Mouse (Mus musculus) heart, embryonic 13.5 days (tissue): ENCODE results near the gene Ugt1a7c. TPM values are rescaled to one million over a fixed set of nuclear protein-coding genes. Genes with fewer than 3 reads are reported as not detected.
"Not testable (repeated sequence)": the region's sequence is repeated elsewhere in the genome, so short reads cannot be mapped to it uniquely, and the experiment has no call there.

Experiments
- ATAC-seq: fragments of 200-750 bp; cut with Nextera tagmentation; 2 replicates; pipeline ENCODE4 v1.8.0; 2017; ENCODE audit warnings: moderate TSS enrichment; ENCODE audit not compliant: insufficient number of reproducible peaks, low FRiP score, low TSS enrichment; ENCODE audit errors: extremely low read depth
- H3K27ac ChIP-seq: fragments of 300-500 bp; sonication (generic); replicated peaks from 2 replicates; pipeline ENCODE4 v1.5.1; 2015; ENCODE audit warnings: moderate library complexity, mild to moderate bottlenecking, inconsistent platforms
- H3K27me3 ChIP-seq: fragments of 300-500 bp; sonication (generic); replicated peaks from 2 replicates; pipeline ENCODE4 v1.6.1; 2015; ENCODE audit warnings: mild to moderate bottlenecking, inconsistent platforms
- H3K36me3 ChIP-seq: fragments of 300-500 bp; sonication (generic); 2 replicates; pipeline ENCODE4 v1.6.1; 2015; ENCODE audit warnings: mild to moderate bottlenecking, inconsistent platforms
- H3K4me1 ChIP-seq: fragments of 300-500 bp; sonication (generic); 2 replicates; pipeline ENCODE4 v1.6.1; 2015; ENCODE audit warnings: inconsistent platforms
- H3K4me2 ChIP-seq: fragments of 300-500 bp; sonication (generic); 2 replicates; pipeline ENCODE4 v1.6.1; 2015; ENCODE audit warnings: inconsistent platforms, mild to moderate bottlenecking, moderate library complexity
- H3K4me3 ChIP-seq: fragments of 300-500 bp; sonication (generic); 2 replicates; pipeline ENCODE4 v1.5.1; 2015; ENCODE audit warnings: moderate library complexity, mild to moderate bottlenecking, inconsistent platforms
- H3K9ac ChIP-seq: fragments of 300-500 bp; sonication (generic); 2 replicates; pipeline ENCODE4 v1.6.1; 2015; ENCODE audit warnings: inconsistent platforms, mild to moderate bottlenecking, moderate library complexity
- H3K9me3 ChIP-seq: fragments of 300-500 bp; sonication (generic); 2 replicates; pipeline ENCODE4 v1.6.1; 2016; ENCODE audit warnings: inconsistent platforms
- WGBS: fragments of 180-500 bp; shearing (Covaris S2); methylation state at CpG from one replicate; pipeline ENCODE4 v1.1.7; 2015; ENCODE audit warnings: mixed read lengths; 5-methylcytosine and 5-hydroxymethylcytosine counted together
- polyA plus RNA-seq: library from polyadenylated mRNA; unstranded; fragments of >200 nt; fragmentation: Nextera tagmentation; extraction: Ambion mirVana; gene quantifications from 2 replicates; pipeline ENCODE4 v1.2.1, GENCODE M21; 2015

The Ugt1a7c gene
- 1.0 and 1.7 TPM in 2 replicates for polyA plus RNA-seq

- WGBS = 62% methylated on average over 10 of the region's 10 CpGs
- Histone ChIP-seq H3K4me1 (no peaks in the 10 kb centered on the region), H3K36me3 (no peaks in the 10 kb centered on the region), H3K9ac (no peak within 1 kb of the TSS), H3K4me2 (peak within 1 kb of the TSS; percentile 32; the same call in 1 of the 2 replicates), H3K9me3 (no peaks in the 10 kb centered on the region), H3K4me3 (no peak within 1 kb of the TSS), H3K27ac (peak within 1 kb of the TSS; percentile 58), H3K27me3 (no peaks in the 10 kb centered on the region)
- no peak for ATAC-seq
Observed at GRCm38 (mm10) chr1:88094941-88095492, at the start of gene Ugt1a7c. Ugt1a7c (plus strand) TSS chr1:88095062.

- H3K27me3 ChIP-seq, ATAC-seq, H3K4me2 ChIP-seq, H3K9me3 ChIP-seq, H3K9ac ChIP-seq, H3K4me3 ChIP-seq, H3K27ac ChIP-seq, H3K4me1 ChIP-seq, H3K36me3 ChIP-seq: not testable (repeated sequence)
- WGBS = 69% methylated on average over 2 of the region's 2 CpGs
Observed at GRCm38 (mm10) chr1:88047408-88047807, 47.5 kb upstream of the Ugt1a7c start.

- no peaks in the 10 kb centered on the region for H3K4me1 ChIP-seq
- H3K9me3 ChIP-seq = no peaks in the 10 kb centered on the region
- H3K27ac ChIP-seq = no peak within 1 kb of the TSS
- H3K9ac ChIP-seq = no peak within 1 kb of the TSS
- H3K36me3 ChIP-seq = no peaks in the 10 kb centered on the region
- 63% methylated on average over 1 of the region's 1 CpGs for WGBS
- ATAC-seq = no peak
- no peak within 1 kb of the TSS for H3K4me3 ChIP-seq
- no peak within 1 kb of the TSS for H3K4me2 ChIP-seq
- H3K27me3 ChIP-seq = no peaks in the 10 kb centered on the region
Observed at GRCm38 (mm10) chr1:88055088-88055487, 39.8 kb upstream of the Ugt1a7c start, which contains the start of gene Ugt1a10. Ugt1a10 (plus strand) TSS chr1:88055388.

GRCm38 (mm10) chr1:88066472-88067102 is 28.3 kb upstream of the Ugt1a7c start:
- H3K9me3 ChIP-seq, H3K27me3 ChIP-seq, ATAC-seq, H3K4me1 ChIP-seq, H3K9ac ChIP-seq, H3K36me3 ChIP-seq, H3K4me2 ChIP-seq, H3K4me3 ChIP-seq, H3K27ac ChIP-seq: not testable (repeated sequence)
- WGBS = 76% methylated on average over 1 of the region's 2 CpGs

GRCm38 (mm10) chr1:88070495-88070894 is 24.4 kb upstream of the Ugt1a7c start, which contains the start of gene Ugt1a9:
Ugt1a9 (plus strand) TSS chr1:88070800.
- H3K9ac ChIP-seq = no peak within 1 kb of the TSS
- no peaks in the 10 kb centered on the region for H3K36me3 ChIP-seq
- no peak within 1 kb of the TSS for H3K4me3 ChIP-seq
- no peak for ATAC-seq
- H3K4me1 ChIP-seq = no peaks in the 10 kb centered on the region
- no peak within 1 kb of the TSS for H3K4me2 ChIP-seq
- no peaks in the 10 kb centered on the region for H3K27me3 ChIP-seq
- no peak within 1 kb of the TSS for H3K27ac ChIP-seq
- H3K9me3 ChIP-seq = no peaks in the 10 kb centered on the region
- 70% methylated on average over 2 of the region's 2 CpGs for WGBS

GRCm38 (mm10) chr1:88070902-88071301 is 24.0 kb upstream of the Ugt1a7c start:
- WGBS = 68% methylated on average over 4 of the region's 4 CpGs

GRCm38 (mm10) chr1:88074471-88074870 is 20.4 kb upstream of the Ugt1a7c start:
- 74% methylated on average over 2 of the region's 2 CpGs for WGBS
- Histone ChIP-seq H3K4me1 (no peaks in the 10 kb centered on the region), H3K4me3 (no peak overlapping the region), H3K9me3 (no peaks in the 10 kb centered on the region), H3K36me3 (no peaks in the 10 kb centered on the region), H3K4me2 (no peak overlapping the region), H3K9ac (no peak overlapping the region), H3K27me3 (no peaks in the 10 kb centered on the region), H3K27ac (no peak overlapping the region)
- no peak for ATAC-seq

More at GRCm38 (mm10) chr1:88070902-88071301, 24.0 kb upstream of the Ugt1a7c start:
- Histone ChIP-seq H3K4me2 (no peak overlapping the region), H3K4me1 (no peaks in the 10 kb centered on the region), H3K9me3 (no peaks in the 10 kb centered on the region), H3K27me3 (no peaks in the 10 kb centered on the region), H3K9ac (no peak overlapping the region), H3K4me3 (no peak overlapping the region), H3K27ac (no peak overlapping the region), H3K36me3 (no peaks in the 10 kb centered on the region)
- ATAC-seq = no peak

GRCm38 (mm10) chr1:88077128-88077527 is 17.7 kb upstream of the Ugt1a7c start:
- no peaks in the 10 kb centered on the region for H3K4me1 ChIP-seq
- H3K4me3 ChIP-seq = no peak overlapping the region
- WGBS = 81% methylated on average over 1 of the region's 1 CpGs
- H3K27me3 ChIP-seq = no peaks in the 10 kb centered on the region
- no peak for ATAC-seq
- H3K9me3 ChIP-seq = no peaks in the 10 kb centered on the region
- H3K36me3 ChIP-seq = no peaks in the 10 kb centered on the region
- H3K4me2 ChIP-seq = no peak overlapping the region
- no peak overlapping the region for H3K27ac ChIP-seq
- no peak overlapping the region for H3K9ac ChIP-seq

- H3K27me3 ChIP-seq = no peaks in the 10 kb centered on the region
- WGBS = 77% methylated on average over 1 of the region's 1 CpGs
- H3K27ac ChIP-seq = no peak overlapping the region
- H3K4me2 ChIP-seq = no peak overlapping the region
- H3K4me3 ChIP-seq = no peak overlapping the region
- no peak overlapping the region for H3K9ac ChIP-seq
- H3K36me3 ChIP-seq = no peaks in the 10 kb centered on the region
- no peak for ATAC-seq
- H3K4me1 ChIP-seq = no peaks in the 10 kb centered on the region
- H3K9me3 ChIP-seq = no peaks in the 10 kb centered on the region
Observed at GRCm38 (mm10) chr1:88081670-88082069, 13.2 kb upstream of the Ugt1a7c start.

GRCm38 (mm10) chr1:88086125-88086524 is 8.7 kb upstream of the Ugt1a7c start:
- Histone ChIP-seq H3K36me3 (no peaks in the 10 kb centered on the region), H3K4me1 (no peaks in the 10 kb centered on the region), H3K27me3 (no peaks in the 10 kb centered on the region), H3K4me2 (no peak overlapping the region), H3K9ac (no peak overlapping the region), H3K27ac (no peak overlapping the region), H3K4me3 (no peak overlapping the region), H3K9me3 (no peaks in the 10 kb centered on the region)
- no peak for ATAC-seq
- WGBS = 66% methylated on average over 1 of the region's 1 CpGs

- ATAC-seq = no peak
- H3K4me3 ChIP-seq = no peak within 1 kb of the TSS
- no peaks in the 10 kb centered on the region for H3K9me3 ChIP-seq
- no peak within 1 kb of the TSS for H3K9ac ChIP-seq
- H3K36me3 ChIP-seq = no peaks in the 10 kb centered on the region
- H3K4me1 ChIP-seq = no peaks in the 10 kb centered on the region
- H3K27me3 ChIP-seq = no peaks in the 10 kb centered on the region
- no peak within 1 kb of the TSS for H3K27ac ChIP-seq
- H3K4me2 ChIP-seq = no peak within 1 kb of the TSS
- 53% methylated on average over 3 of the region's 3 CpGs for WGBS
Observed at GRCm38 (mm10) chr1:88087513-88087912, 7.3 kb upstream of the Ugt1a7c start, which contains the start of gene Ugt1a8. Ugt1a8 (plus strand) TSS chr1:88087813.

- no peak overlapping the region for H3K9ac ChIP-seq
- no peaks in the 10 kb centered on the region for H3K36me3 ChIP-seq
- no peak overlapping the region for H3K27ac ChIP-seq
- H3K4me3 ChIP-seq = no peak overlapping the region
- H3K9me3 ChIP-seq = no peaks in the 10 kb centered on the region
- no peaks in the 10 kb centered on the region for H3K27me3 ChIP-seq
- H3K4me1 ChIP-seq = no peaks in the 10 kb centered on the region
- ATAC-seq = no peak
- H3K4me2 ChIP-seq = no peak overlapping the region
Observed at GRCm38 (mm10) chr1:88092341-88092740, 2.5 kb upstream of the Ugt1a7c start.
